Mouse (Mus musculus): Measurements from ENCODE around the gene Cacna1d.

- TF ChIP-seq CTCF (IDR thresholded peaks at IDR 0.05; ENCODE audit: low read depth, low read length) (no peak), GATA1 (IDR thresholded peaks at IDR 0.05; ENCODE audit: borderline replicate concordance, low read length) (no peak)
These were observed 436.3 kb downstream of the Cacna1d start for GRCm38 (mm10) chr14:30054922-30055321.

Measured in G1E (cell line).